Mouse (Mus musculus): ENCODE measurements at regions not wholly inside any gene's neighbourhood (a gene's known extent, or its start where the extent isn't known, plus 50 kb on each side); places are given as distances from the start of the nearest gene placed in this dataset.

DNA sequence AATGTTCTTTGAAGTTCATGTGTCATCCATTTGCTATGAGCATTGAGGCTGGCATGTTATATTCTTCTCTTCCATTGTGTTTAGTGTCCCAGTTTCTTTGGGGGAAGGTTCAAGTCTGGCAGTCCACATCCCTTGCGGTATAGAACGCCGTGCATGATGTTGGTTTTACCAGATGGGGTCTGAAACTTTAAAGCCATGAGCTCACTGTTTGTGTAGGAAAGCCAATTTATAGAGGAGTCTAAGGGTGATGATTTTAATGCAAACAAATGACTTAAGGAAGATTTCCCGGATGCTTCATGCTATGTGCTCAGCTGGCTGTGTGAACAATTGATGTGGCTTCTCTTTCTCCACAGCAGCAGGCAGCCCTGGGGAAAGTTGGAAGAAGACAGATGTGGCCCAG, 104.0 kb upstream of the Hey2 start:
- no peak for DNase-seq (ENCODE audit: low spot score)

DNA sequence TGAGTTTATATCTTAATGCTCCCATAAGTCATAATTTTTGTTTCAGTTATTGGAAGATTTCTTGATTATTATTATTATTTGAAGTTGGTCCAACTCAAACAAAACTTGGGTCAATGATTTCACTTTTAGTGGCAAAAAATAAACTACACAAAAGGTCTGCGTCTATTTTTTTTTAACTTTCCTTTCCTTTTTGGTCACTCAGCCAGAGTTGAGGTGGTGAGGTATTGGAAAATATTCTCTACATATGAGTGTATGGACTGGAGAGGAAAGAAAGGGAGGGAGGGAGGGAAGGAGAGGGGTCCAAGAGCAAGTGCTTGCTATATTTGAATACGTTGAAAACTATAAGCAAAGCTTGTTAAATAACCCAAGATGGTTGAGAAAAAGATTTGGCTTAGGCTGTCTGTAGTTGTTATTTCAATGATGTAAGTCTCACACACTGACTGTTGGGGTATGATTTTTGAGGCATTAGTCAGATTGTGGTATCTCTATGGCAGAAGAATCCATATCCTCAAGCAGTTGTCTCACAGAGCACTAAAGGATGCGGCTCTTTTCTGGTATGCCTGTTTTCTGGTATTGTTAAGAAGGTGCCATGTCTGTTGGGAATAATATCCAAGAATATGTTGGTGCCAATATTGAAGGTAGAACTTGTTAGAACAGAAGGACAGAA, 75.9 kb upstream of the Hey2 start:
- no peak for DNase-seq (ENCODE audit: low spot score)

- peak; percentile 11 for DNase-seq (ENCODE audit: low spot score)
These were observed 51.2 kb upstream of the Hey2 start for GRCm38 (mm10) chr10:30893771-30894170.

Data from ovary, postnatal 36 days (tissue).